ENCODE assay signal across 9 mouse cellular contexts in the genomic region with DNA sequence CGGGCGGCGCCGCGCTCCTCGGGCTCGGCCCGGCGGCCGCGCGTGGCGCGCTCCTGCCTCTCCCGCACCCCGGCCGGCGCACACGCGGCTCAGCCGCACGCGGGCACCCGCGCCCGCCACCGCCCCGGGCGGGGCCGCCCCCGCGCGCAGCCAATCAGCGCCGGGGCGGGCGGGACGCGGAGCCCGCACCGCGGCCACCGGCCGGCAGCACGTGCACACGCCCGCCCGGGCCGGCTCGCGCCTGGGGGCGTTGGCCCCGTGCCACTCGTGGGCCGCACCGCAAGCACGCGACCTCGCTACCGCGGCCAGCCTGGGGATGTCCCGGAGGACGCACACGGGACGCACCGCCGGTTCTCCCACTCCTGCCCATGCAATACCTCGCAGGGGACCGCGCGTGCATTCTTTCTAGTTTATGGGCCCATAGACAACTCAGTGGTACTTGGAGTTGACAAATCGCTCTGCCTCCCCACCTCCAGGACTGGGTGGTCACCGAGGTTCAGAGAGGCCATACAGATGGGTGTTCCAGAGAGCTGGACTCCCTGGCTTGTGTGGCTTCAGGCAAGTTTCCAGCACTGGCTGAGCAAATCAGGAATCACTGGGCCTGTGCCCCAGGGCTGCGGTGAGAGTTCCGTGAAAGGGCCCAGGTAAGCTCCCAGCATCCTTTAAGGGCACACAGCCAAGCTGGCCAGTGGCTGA. TPM values are rescaled to one million over a fixed set of nuclear protein-coding genes. Genes with fewer than 3 reads are reported as not detected.
DNase-seq lines count a peak whose midpoint lies in the region; ATAC-seq and TF ChIP-seq lines count a peak whose summit lies in the region.
"Had no signal": no experiment of that assay in that cellular context is flagged by ENCODE, and none has a peak within 500 bp of the region (broad histone marks: within the 10 kb centered on the region; RNA-seq: fewer than 3 reads in every experiment).

Gene Epha8 (minus strand): TSS at position 66 of the 696 bp plus-strand sequence.

- no peak within 1 kb of the TSS for H3K27ac ChIP-seq in heart, embryonic 12.5 days (ENCODE audit: poor library complexity, severe bottlenecking)
- H3K27ac ChIP-seq in intestine, embryonic 16.5 days (ENCODE audit: low read length) = no peak within 1 kb of the TSS
- no peak within 1 kb of the TSS for H3K27ac ChIP-seq in neural tube, embryonic 13.5 days (replicated peaks)

- ATAC-seq in heart, embryonic 12.5 days (ENCODE audit: insufficient number of reproducible peaks, low FRiP score) = no peak
- ATAC-seq in intestine, embryonic 16.5 days = peak; percentile 22; the same call in 1 of the 2 replicates
- ATAC-seq in neural tube, embryonic 13.5 days (ENCODE audit: low read depth) = peak; percentile 60; the same call in 1 of the 2 replicates

- no peak within 1 kb of the TSS for H3K9ac ChIP-seq in heart, embryonic 12.5 days
- H3K9ac ChIP-seq in intestine, embryonic 16.5 days (ENCODE audit: low read depth, low read length) = peak within 1 kb of the TSS; percentile 48
- H3K9ac ChIP-seq in neural tube, embryonic 13.5 days = peak within 1 kb of the TSS; percentile 76

- intact Hi-C loops in heart, postnatal 10 days (cut with DNase I) = no loop called here

- peaks cover 98% of the 10 kb centered on the region for H3K27me3 ChIP-seq in heart, embryonic 12.5 days (replicated peaks)
- peaks cover 85% of the 10 kb centered on the region for H3K27me3 ChIP-seq in E14TG2a.4 (ENCODE audit: insufficient read depth, low read length)
- peaks cover 55% of the 10 kb centered on the region for H3K27me3 ChIP-seq in intestine, embryonic 16.5 days (replicated peaks; ENCODE audit: control insufficient read depth, insufficient read depth, low read length)
- H3K27me3 ChIP-seq in neural tube, embryonic 13.5 days = peaks cover 74% of the 10 kb centered on the region

- peaks cover 7% of the 10 kb centered on the region for H3K4me1 ChIP-seq in heart, embryonic 12.5 days (replicated peaks)
- peaks cover 19% of the 10 kb centered on the region for H3K4me1 ChIP-seq in E14TG2a.4 (replicated peaks; ENCODE audit: low read depth, low read length)
- peaks cover 21% of the 10 kb centered on the region for H3K4me1 ChIP-seq in intestine, embryonic 16.5 days (ENCODE audit: control insufficient read depth, insufficient read depth, low read length)
- peaks cover 62% of the 10 kb centered on the region for H3K4me1 ChIP-seq in neural tube, embryonic 13.5 days (replicated peaks)

- WGBS in heart, embryonic 12.5 days = 8% methylated on average over 62 of the region's 75 CpGs
- 1% methylated on average over 55 of the region's 75 CpGs for WGBS in intestine, embryonic 16.5 days
- 1% methylated on average over 48 of the region's 75 CpGs for WGBS in neural tube, embryonic 13.5 days

- H3K4me2 ChIP-seq in heart, embryonic 12.5 days = peak within 1 kb of the TSS; percentile 65
- peak within 1 kb of the TSS; percentile 93 for H3K4me2 ChIP-seq in intestine, embryonic 16.5 days (ENCODE audit: low read depth, low read length)
- peak within 1 kb of the TSS; percentile 83 for H3K4me2 ChIP-seq in neural tube, embryonic 13.5 days

- TF ChIP-seq CTCF in E14TG2a.4 (conservative IDR thresholded peaks at IDR 0.05; ENCODE audit: low read length) = no peak

- no peaks in the 10 kb centered on the region for H3K36me3 ChIP-seq in heart, embryonic 12.5 days
- H3K36me3 ChIP-seq in E14TG2a.4 (ENCODE audit: insufficient read depth, low read length) = no peaks in the 10 kb centered on the region
- H3K36me3 ChIP-seq in intestine, embryonic 16.5 days (ENCODE audit: control insufficient read depth, insufficient read depth, low read length) = no peaks in the 10 kb centered on the region
- H3K36me3 ChIP-seq in neural tube, embryonic 13.5 days = no peaks in the 10 kb centered on the region

- DNase-seq in heart, postnatal 10 days = no peak
- DNase-seq in cerebellum, postnatal 25 days = peak; percentile 74 to 80
- no peak for DNase-seq in layer of hippocampus, adult 8-10 months (ENCODE audit: low spot score in 2 of 2)
- DNase-seq in layer of hippocampus, postnatal 25 days (ENCODE audit: extremely low spot score in 1 of 2, low spot score in 1 of 2) = no peak

- H3K9me3 ChIP-seq in heart, embryonic 12.5 days (replicated peaks) = no peaks in the 10 kb centered on the region
- no peaks in the 10 kb centered on the region for H3K9me3 ChIP-seq in E14TG2a.4 (ENCODE audit: low read length)
- H3K9me3 ChIP-seq in intestine, embryonic 16.5 days (ENCODE audit: control insufficient read depth, low read length) = no peaks in the 10 kb centered on the region
- no peaks in the 10 kb centered on the region for H3K9me3 ChIP-seq in neural tube, embryonic 13.5 days

- H3K4me3 ChIP-seq in heart, embryonic 12.5 days = peak within 1 kb of the TSS; percentile 41
- H3K4me3 ChIP-seq in E14TG2a.4 (replicated peaks; ENCODE audit: low read length) = peak within 1 kb of the TSS; percentile 73
- H3K4me3 ChIP-seq in intestine, embryonic 16.5 days (ENCODE audit: low read length) = peak within 1 kb of the TSS; percentile 47
- peak within 1 kb of the TSS; percentile 54 for H3K4me3 ChIP-seq in neural tube, embryonic 13.5 days

RNA-seq across cellular contexts. Expression of gene Epha8, which starts in this region (rescaled TPM):
- 0.10 and 0.14 TPM in 2 replicates for polyA plus RNA-seq in heart, embryonic 12.5 days (2016; fragmentation: Nextera tagmentation; extraction: Ambion mirVana)
- not detected for total RNA-seq in heart, postnatal 10 days (2021)
- 0.33 and 0.54 TPM in 2 replicates for polyA plus RNA-seq in intestine, embryonic 16.5 days (2015; fragmentation: Nextera tagmentation; extraction: Ambion mirVana)
- polyA plus RNA-seq in neural tube, embryonic 13.5 days (2015; fragmentation: Nextera tagmentation; extraction: Ambion mirVana) = 8.0 and 9.1 TPM in 2 replicates
- 1 to 10 TPM; 2.0 to 2.8 (median 2.5) TPM for total RNA-seq in layer of hippocampus, adult 8-10 months (2022)
- 1 to 10 TPM; 1.9 to 2.3 TPM for total RNA-seq in layer of hippocampus, postnatal 25 days (2021)
- total RNA-seq: MEL had no signal

Comparison
In these comparisons a context has a peak if more than half of its experiments do, and no peak if none do; other contexts are left out.
1. Peak in ATAC-seq, H3K4me3 ChIP-seq, H3K9ac ChIP-seq and H3K4me2 ChIP-seq in intestine, embryonic 16.5 days; RNA of the gene not detected or under 1 TPM.
2. DNase-seq: peak in cerebellum, postnatal 25 days (2 of 2); none in heart, postnatal 10 days (0 of 2), layer of hippocampus, adult 8-10 months (0 of 2) and layer of hippocampus, postnatal 25 days (0 of 2).
3. Peak in every context shown above with its lines, with median percentiles within 50 percentile points of each other: H3K4me2 ChIP-seq and H3K4me3 ChIP-seq.